Mouse (Mus musculus) E14TG2a.4 (cell line): Measurements from ENCODE around the gene Acsm1.

Experiments
- CTCF ChIP-seq: conservative IDR thresholded peaks from 2 replicates; pipeline ENCODE4 v1.5.1; 2014; ENCODE audit warnings: low read length
- NANOG ChIP-seq: IDR thresholded peaks from 2 replicates; pipeline ENCODE4 v1.6.1; 2014; ENCODE audit warnings: borderline replicate concordance, low read length, mixed read lengths
- POU5F1 ChIP-seq: IDR thresholded peaks from 2 replicates; pipeline ENCODE4 v1.6.1; 2014; ENCODE audit warnings: low read length, borderline replicate concordance

DNA sequence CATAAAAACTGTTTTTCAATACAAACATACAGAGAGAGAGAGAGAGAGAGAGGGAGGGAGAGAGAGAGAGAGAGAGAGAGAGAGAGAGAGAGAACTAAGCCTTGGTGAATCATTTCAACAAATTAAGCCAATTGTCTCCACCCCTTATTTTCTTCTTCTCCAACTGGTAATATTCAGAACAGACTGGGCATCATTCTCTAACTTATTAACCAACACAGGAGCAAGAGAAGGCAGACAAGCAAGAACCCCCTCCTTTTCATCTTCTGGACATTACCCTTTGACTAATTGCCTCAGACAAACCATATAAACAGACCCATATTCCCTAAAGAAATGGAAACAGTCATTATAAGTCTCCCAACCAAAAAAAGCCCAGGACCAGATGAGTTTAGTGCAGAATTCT is 31.9 kb downstream of the Acsm1 start:
- TF ChIP-seq CTCF (no peak), POU5F1 (no peak), NANOG (no peak)
